Mouse (Mus musculus): ENCODE data around the gene Tns1.

The Tns1 gene

GRCm38 (mm10) chr1:74058771-74059170 lies 65.5 kb downstream of the Tns1 start:
- DNase-seq (ENCODE audit: low spot score in 2 of 2) = no peak

- DNase-seq (ENCODE audit: low spot score in 2 of 2) = no peak
These were observed 65.9 kb downstream of the Tns1 start for GRCm38 (mm10) chr1:74058309-74058708.

GRCm38 (mm10) chr1:74057501-74057900 lies 66.7 kb downstream of the Tns1 start:
- no peak for DNase-seq (ENCODE audit: low spot score in 2 of 2)

GRCm38 (mm10) chr1:74055552-74055951 lies 68.7 kb downstream of the Tns1 start:
- DNase-seq (ENCODE audit: low spot score in 2 of 2) = no peak

GRCm38 (mm10) chr1:74054471-74054870 lies 69.8 kb downstream of the Tns1 start:
- DNase-seq (ENCODE audit: low spot score in 2 of 2) = no peak

GRCm38 (mm10) chr1:74054007-74054406 lies 70.2 kb downstream of the Tns1 start:
- DNase-seq (ENCODE audit: low spot score in 2 of 2) = no peak

- DNase-seq (ENCODE audit: low spot score in 2 of 2) = no peak
These were observed 71.2 kb downstream of the Tns1 start for GRCm38 (mm10) chr1:74053068-74053467.

GRCm38 (mm10) chr1:74051349-74051748 lies 72.9 kb downstream of the Tns1 start:
- no peak for DNase-seq (ENCODE audit: low spot score in 2 of 2)

- no peak for DNase-seq (ENCODE audit: low spot score in 2 of 2)
These were observed 74.8 kb downstream of the Tns1 start for GRCm38 (mm10) chr1:74049430-74049829.

- DNase-seq (ENCODE audit: low spot score in 2 of 2) = no peak
These were observed 76.5 kb downstream of the Tns1 start for GRCm38 (mm10) chr1:74047722-74048121.

GRCm38 (mm10) chr1:74047311-74047710 lies 76.9 kb downstream of the Tns1 start:
- DNase-seq (ENCODE audit: low spot score in 2 of 2) = no peak

- DNase-seq (ENCODE audit: low spot score in 2 of 2) = no peak
These were observed 79.2 kb downstream of the Tns1 start for GRCm38 (mm10) chr1:74045034-74045433.

GRCm38 (mm10) chr1:74044421-74044820 lies 79.8 kb downstream of the Tns1 start:
- no peak for DNase-seq (ENCODE audit: low spot score in 2 of 2)

GRCm38 (mm10) chr1:74043584-74044105 lies 80.6 kb downstream of the Tns1 start:
- DNase-seq (ENCODE audit: low spot score in 2 of 2) = no peak

- DNase-seq (ENCODE audit: low spot score in 2 of 2) = peak; percentile 31 to 40
These were observed 81.4 kb downstream of the Tns1 start for GRCm38 (mm10) chr1:74042711-74043467.

- DNase-seq (ENCODE audit: low spot score in 2 of 2) = no peak
These were observed 82.6 kb downstream of the Tns1 start for GRCm38 (mm10) chr1:74041692-74042091.

- DNase-seq (ENCODE audit: low spot score in 2 of 2) = no peak
These were observed 83.1 kb downstream of the Tns1 start for GRCm38 (mm10) chr1:74041178-74041577.

- no peak for DNase-seq (ENCODE audit: low spot score in 2 of 2)
These were observed 87.5 kb downstream of the Tns1 start for GRCm38 (mm10) chr1:74036560-74037390.

- DNase-seq (ENCODE audit: low spot score in 2 of 2) = no peak
These were observed 88.2 kb downstream of the Tns1 start for GRCm38 (mm10) chr1:74035912-74036489.

GRCm38 (mm10) chr1:74035487-74035886 lies 88.8 kb downstream of the Tns1 start:
- DNase-seq (ENCODE audit: low spot score in 2 of 2) = no peak

GRCm38 (mm10) chr1:74034736-74035135 lies 89.5 kb downstream of the Tns1 start:
- no peak for DNase-seq (ENCODE audit: low spot score in 2 of 2)

- no peak for DNase-seq (ENCODE audit: low spot score in 2 of 2)
These were observed 90.0 kb downstream of the Tns1 start for GRCm38 (mm10) chr1:74034211-74034610.
